Mouse (Mus musculus) thymus, postnatal 36 days (tissue): ENCODE measurements around the gene Cetn4.

Source experiments
- DNase-seq, 2 experiments: peaks; one replicate each; pipeline ENCODE4 v3.0.0; 2022; ENCODE audit warnings: mixed read lengths in 2 of 2

Cetn4 gene

GRCm38 (mm10) chr3:37312370-37312941, at the start of gene Cetn4, which contains the start of gene Bbs12:
Gene Cetn4 (minus strand): TSS chr3:37312708.
Gene Bbs12 (plus strand): TSS chr3:37312554.
- peak; percentile 96 to 99 for DNase-seq

GRCm38 (mm10) chr3:37360729-37361128, 48.2 kb upstream of the Cetn4 start:
- DNase-seq, result no peak

DNA sequence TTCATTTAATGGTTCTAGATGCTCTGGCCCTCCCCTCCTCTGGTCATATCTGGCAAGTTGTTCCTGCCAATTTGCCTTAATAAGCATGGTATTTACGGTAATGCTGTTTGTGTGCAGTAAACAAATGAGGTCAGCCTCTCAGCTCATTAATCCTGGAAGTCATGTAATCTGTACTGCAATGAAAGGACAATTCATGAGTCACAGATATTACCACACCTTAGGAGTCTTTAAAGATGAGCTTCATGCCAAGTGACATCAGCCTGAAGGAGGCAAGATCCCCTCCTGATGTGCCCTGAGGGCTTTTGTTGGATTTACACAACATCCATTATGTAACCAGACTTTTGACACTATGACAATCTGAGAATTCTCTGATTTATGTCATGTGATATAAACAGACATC, 42.2 kb upstream of the Cetn4 start:
- DNase-seq, result no peak

DNA sequence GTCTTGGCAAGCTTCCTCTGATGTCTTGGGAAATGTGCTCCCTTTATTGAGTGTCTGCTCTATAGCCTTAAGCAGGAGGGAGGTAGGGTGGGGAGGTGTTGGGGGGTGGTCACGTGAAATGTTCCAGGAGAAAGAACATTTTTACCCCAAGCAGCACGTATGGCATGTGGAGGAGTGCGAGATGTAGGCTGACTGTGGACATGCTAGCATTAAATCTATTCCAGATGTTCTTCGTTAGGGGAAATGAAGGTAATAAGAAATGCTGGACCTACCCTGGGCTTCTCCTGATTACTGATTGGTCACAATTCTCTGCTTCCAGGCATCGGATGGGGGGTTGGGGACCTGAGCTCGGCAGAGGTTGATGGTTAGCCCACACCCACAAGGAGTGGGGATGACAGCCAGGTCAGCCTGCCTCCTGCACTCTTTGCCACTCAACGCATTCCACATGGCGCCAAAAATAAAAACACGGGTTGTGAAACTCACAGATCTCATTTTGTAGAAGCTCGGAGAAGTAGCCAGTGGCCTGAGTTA, 41.5 kb upstream of the Cetn4 start:
- no peak for DNase-seq

GRCm38 (mm10) chr3:37350386-37350785, 37.9 kb upstream of the Cetn4 start:
- DNase-seq, result no peak

DNA sequence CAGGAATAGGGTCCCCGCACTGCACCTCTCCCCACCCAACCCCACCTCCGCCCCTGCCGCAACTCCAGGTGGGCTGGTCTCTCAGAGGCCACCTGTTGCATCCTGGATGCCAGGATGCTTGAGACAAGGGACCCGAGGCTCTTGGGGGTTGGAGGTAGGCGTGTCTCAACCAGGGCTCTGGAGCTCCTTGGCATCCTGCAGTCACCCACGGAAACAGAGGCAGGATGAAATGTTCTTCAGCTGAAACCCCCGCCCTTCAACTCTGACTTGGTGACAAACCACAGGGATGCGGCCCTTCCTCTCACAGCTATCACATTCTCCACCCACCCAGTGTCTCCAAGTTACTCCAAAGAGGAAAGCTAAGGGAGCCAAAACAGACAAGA, 36.6 kb upstream of the Cetn4 start:
- no peak for DNase-seq

DNA sequence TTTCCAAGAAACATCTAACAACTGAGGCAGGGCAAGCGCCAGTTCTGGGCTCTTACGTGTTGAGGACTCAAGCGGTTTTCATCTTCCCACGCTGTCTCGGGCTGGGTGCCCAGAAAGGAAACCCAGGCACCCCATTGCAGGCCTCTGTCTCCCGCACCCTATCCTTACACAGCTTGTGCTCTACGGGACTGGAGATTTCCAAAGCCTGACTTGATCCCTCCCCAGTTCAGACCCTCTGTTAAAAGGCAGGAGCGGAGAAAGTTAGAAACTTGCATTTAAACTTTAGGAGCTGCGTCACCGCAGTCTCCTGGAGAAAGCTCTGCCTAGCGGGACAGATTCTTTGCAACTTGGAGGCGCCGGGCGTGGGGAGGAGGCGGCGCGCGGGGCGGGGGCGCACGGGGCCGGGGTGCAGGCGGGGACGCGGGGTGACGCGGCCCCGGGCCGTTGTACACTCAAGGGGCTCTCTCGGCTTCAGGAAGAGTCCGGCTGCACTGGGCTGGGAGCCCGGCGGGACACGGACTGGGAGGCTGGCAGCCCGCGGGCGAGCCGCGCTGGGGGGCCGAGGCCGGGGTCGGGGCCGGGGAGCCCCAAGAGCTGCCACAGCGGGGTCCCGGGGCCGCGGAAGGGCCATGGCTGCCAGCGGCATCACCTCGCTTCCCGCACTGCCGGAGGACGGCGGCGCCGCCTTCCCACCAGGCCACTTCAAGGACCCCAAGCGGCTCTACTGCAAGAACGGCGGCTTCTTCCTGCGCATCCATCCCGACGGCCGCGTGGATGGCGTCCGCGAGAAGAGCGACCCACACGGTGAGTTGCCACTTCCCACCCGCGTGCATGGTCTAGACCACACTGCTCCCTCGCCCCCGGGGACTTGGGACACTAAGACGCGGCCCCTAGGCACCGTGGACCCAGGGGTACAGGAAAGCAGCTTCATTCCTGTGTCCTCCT, 36.0 kb upstream of the Cetn4 start, which contains the start of gene Fgf2:
Gene Fgf2, plus strand, starts transcription at position 126 of the 945 bp plus-strand sequence.
- peak; percentile 15 to 16 for DNase-seq

DNA sequence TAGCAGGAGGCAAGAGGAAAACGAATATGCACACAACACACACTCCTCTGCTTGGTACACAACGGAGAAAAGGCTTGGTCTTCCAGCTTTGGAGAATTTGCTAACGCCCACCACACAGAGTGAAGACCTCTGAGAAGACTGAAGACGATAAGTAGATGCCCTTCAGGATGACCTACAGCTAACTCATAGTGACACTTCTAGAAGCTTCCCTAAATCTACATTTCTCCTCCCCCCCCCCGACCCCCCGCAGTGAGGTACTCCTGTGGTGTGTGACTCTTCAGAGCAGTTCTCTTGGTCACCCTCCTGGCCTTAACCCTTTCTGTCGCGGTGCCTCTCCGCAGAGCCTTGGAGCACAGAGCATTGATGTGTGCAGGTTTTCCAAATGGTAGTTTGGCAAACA, 35.2 kb upstream of the Cetn4 start:
- no peak for DNase-seq

GRCm38 (mm10) chr3:37342811-37343210, 30.3 kb upstream of the Cetn4 start:
- no peak for DNase-seq

DNA sequence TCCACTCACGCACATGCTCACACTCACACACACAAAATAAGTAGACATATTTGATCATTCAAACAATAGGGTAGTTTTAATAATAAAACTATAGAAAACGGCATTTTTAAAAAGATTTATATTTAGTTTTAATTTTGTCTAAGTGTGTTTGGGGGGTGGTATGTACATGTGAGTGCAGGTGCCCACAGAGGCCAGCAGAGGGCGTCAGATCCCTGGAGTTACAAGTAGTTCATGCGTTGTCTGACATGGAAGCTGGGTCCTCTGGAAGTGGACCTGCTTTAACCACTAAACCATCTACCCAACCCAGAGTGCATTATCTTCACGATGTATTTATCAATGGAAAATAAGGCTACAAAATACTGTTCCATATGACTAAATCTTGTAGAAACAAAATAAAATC, 28.6 kb upstream of the Cetn4 start:
- peak in 1 of 2 experiments; percentile 9 for DNase-seq

DNA sequence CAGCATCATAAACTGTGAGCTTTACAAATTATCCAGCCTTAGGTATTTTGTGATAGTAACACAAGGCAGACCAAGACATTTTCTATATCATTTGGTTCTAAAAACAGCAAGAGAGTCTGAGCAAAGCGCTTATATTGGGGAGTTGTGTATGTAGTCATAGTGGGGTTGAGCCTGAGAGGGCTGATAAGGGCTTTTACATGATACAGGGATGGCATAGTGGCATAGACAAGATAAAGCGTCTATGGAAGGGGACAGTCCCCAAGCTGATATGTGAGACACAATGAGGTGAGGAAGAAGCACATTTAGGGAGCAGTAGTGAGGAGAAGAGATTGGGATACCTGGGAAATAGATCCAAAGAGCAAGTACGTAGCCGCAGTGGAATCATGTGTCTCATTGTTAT, 21.5 kb upstream of the Cetn4 start:
- DNase-seq, result no peak

DNA sequence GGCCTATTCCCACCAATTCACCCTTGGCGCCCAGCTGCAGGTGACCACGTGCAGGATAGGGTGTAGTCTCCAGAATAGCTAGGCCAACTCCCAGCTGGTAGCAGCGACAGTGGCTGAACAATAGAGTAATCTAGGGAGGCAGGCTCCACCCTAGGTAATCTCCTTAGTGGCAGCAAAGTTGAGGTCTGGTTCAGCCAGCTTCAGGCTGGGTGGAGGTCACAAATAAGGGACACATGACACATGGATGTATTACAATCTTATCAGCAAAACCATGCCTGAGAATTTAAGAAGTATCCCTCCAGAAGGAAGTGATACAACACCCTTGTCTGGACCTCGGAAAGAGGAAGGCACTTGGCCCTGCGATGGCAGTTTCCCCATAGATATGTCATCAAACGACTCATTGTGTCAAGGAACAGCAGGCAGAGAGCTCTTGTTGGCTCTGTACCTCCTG, 19.5 kb upstream of the Cetn4 start:
- DNase-seq, result no peak

DNA sequence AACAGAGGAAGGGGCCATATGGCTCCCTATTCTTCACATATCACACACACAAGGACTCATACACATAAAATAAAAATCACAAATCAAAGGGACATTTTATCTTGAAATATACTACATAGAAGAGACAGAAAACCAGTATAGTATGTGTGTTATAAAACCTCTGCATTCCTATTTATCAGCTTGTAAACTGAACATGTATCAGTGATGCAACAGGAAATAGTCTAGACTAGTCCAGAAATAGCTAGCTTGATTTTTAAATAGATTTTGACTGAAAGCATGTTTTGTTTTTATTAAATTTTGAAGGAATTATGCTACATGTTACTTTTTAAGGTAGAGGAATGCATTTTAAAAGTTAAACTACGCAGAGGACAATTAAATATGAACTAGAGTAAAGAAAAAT, 17.5 kb upstream of the Cetn4 start:
- no peak for DNase-seq

- DNase-seq, result no peak
Observed at GRCm38 (mm10) chr3:37328489-37328888, 16.0 kb upstream of the Cetn4 start.

- no peak for DNase-seq
Observed at GRCm38 (mm10) chr3:37326627-37327026, 14.1 kb upstream of the Cetn4 start.

GRCm38 (mm10) chr3:37325317-37326112, 13.0 kb upstream of the Cetn4 start:
- DNase-seq, result no peak

DNA sequence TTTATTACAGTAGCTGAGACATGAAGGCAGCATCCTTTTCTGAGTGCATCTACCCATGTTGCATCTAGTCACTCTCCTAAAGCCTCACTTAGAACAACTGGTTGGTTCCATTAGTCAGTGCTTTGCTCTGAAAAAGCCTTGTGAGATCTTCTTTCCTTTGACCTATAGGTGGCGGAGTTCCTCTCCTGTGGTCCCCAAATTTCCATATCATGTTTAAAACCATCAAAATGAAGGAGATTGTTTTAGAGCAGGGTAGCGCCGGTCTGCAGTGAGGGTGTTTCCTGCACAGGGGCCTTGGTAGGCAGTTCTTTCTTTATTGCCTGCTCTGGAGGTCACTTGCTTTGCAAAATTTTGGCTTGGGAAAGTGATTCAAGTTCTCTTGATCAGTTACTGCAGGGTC, 11.8 kb upstream of the Cetn4 start:
- DNase-seq, result no peak

DNA sequence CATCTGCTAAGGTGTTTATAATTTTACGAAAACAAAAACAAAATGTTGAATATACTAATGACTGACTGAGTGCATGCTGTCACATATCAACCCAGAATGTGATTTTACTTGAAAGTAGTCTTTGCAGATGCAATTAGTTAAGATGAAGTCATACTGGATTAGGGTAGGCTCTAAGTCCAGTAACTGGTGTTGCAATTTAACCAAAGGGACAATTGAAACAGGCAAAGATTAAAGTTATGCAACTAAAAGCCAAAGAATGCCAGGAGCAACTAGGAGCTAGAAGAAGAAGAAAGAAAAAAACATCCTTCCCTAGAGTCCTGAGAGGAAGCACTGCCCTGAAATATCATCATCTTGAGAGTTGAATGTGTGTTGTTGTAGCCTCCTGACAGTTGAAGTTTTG, 3.7 kb upstream of the Cetn4 start:
- no peak for DNase-seq

- DNase-seq, result no peak
Observed at GRCm38 (mm10) chr3:37313371-37313770, 863 bp upstream of the Cetn4 start.

GRCm38 (mm10) chr3:37311897-37312369, 575 bp downstream of the Cetn4 start:
- no peak for DNase-seq

- DNase-seq, result no peak
Observed at GRCm38 (mm10) chr3:37303392-37304139, 8.9 kb downstream of the Cetn4 start.

DNA sequence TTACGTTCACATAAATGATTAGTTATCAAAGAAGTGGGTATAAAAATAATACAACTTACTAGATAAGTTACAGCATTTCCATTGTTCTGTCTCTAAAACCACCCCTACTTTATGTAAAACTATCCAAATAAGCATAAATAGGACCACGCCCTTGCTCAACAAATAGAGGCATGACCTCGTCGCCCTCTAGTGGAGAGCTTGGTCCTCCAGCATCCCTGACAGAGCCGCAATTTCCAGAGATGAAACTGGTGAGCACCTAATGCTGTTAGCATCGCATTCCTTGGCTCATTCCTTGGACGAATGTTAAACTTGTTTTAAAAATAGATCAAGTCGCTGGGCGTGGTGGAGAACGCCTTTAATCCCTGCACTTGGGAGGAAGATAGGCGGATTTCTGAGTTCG, 9.8 kb downstream of the Cetn4 start:
- DNase-seq, result peak; percentile 35 to 36
